Mouse (Mus musculus) heart, embryonic 14.5 days (tissue): Measurements from ENCODE around the gene Dnajc15. TPM values are rescaled to one million over a fixed set of nuclear protein-coding genes. Genes with fewer than 3 reads are reported as not detected.

Source experiments
- ATAC-seq: fragments of 200-750 bp; cut with Nextera tagmentation; 2 replicates; pipeline ENCODE4 v1.8.0; 2017; ENCODE audit warnings: low read depth, moderate TSS enrichment; ENCODE audit not compliant: insufficient number of reproducible peaks, insufficient read depth, low FRiP score
- H3K27ac ChIP-seq, 2 experiments: fragments of 200-500 bp in 1 of 2; fragments of 300-500 bp in 1 of 2; sonication (generic) in 1 of 2; replicated peaks in 1 of 2; 2 replicates each; pipeline ENCODE4 v1.5.1; 2012 to 2014; ENCODE audit warnings: low read depth in 2 of 2, low read length in 2 of 2, control low read depth in 1 of 2, mild to moderate bottlenecking in 1 of 2, mixed read lengths in 1 of 2; ENCODE audit not compliant: control insufficient read depth in 1 of 2, insufficient read depth in 1 of 2
- H3K27me3 ChIP-seq: fragments of 300-500 bp; sonication (generic); 2 replicates; pipeline ENCODE4 v1.6.1; 2014; ENCODE audit warnings: mild to moderate bottlenecking, low read length, control low read depth; ENCODE audit not compliant: control insufficient read depth, insufficient read depth
- H3K36me3 ChIP-seq: fragments of 300-500 bp; sonication (generic); 2 replicates; pipeline ENCODE4 v1.6.1; 2014; ENCODE audit warnings: mild to moderate bottlenecking, control low read depth, low read length, mixed read lengths; ENCODE audit not compliant: control insufficient read depth, insufficient read depth
- H3K4me1 ChIP-seq, 2 experiments: fragments of 200-500 bp in 1 of 2; fragments of 300-500 bp in 1 of 2; sonication (generic) in 1 of 2; 2 replicates each; pipeline ENCODE4 v1.6.1; 2012 to 2014; ENCODE audit warnings: low read length in 2 of 2, control low read depth in 1 of 2, mixed read lengths in 1 of 2; ENCODE audit not compliant: control insufficient read depth in 2 of 2, insufficient read depth in 2 of 2
- H3K4me2 ChIP-seq: fragments of 300-500 bp; sonication (generic); 2 replicates; pipeline ENCODE4 v1.6.1; 2014; ENCODE audit warnings: mild to moderate bottlenecking, low read length
- H3K4me3 ChIP-seq, 2 experiments: fragments of 200-500 bp in 1 of 2; fragments of 300-500 bp in 1 of 2; sonication (generic) in 1 of 2; 2 replicates each; pipeline ENCODE4 v1.5.1; 2012 to 2014; ENCODE audit warnings: low read length in 2 of 2, mild to moderate bottlenecking in 2 of 2, control low read depth in 1 of 2, low read depth in 1 of 2, moderate library complexity in 1 of 2; ENCODE audit not compliant: control insufficient read depth in 1 of 2, insufficient read depth in 1 of 2
- H3K9ac ChIP-seq: fragments of 300-500 bp; sonication (generic); 2 replicates; pipeline ENCODE4 v1.6.1; 2014; ENCODE audit warnings: mild to moderate bottlenecking, low read length
- H3K9me3 ChIP-seq: fragments of 300-500 bp; sonication (generic); 2 replicates; pipeline ENCODE4 v1.6.1; 2016; ENCODE audit warnings: low read length, control low read depth; ENCODE audit not compliant: control insufficient read depth
- whole genome bisulfite sequencing: fragments of 180-500 bp; shearing (Covaris S2); extraction: QIAGEN DNeasy Blood & Tissue Kit; methylation state at CpG from one replicate; pipeline ENCODE4 v1.1.7; 2014; 5-methylcytosine and 5-hydroxymethylcytosine counted together
- polyA plus RNA-seq: library from polyadenylated mRNA; unstranded; fragments of >200 nt; fragmentation: Nextera tagmentation; extraction: Ambion mirVana; gene quantifications from 2 replicates; pipeline ENCODE4 v1.2.1, GENCODE M21; 2014

The Dnajc15 gene
- polyA plus RNA-seq, 1 experiment from 2014 or later: 179 TPM

DNA sequence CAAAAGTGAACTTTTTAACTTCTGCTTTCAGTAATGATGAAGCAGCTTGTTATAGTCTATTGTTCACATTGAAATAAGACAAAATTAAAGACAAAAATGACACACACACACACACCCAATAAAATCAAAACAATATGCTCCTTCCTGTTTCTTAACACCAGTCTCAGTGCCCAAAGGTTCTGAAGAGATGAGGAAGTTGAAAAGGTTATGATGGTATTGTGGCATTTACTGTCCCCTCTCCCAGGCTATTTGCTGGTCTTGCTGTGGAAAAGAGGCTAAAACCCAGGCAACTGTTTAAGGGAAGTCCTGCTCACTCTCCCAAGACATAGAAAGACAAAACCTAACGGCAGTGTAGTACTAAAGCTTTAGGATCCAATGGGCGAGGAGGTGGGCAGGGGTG is 38.1 kb downstream of the Dnajc15 start:
- Histone ChIP-seq H3K9ac (no peak overlapping the region), H3K9me3 (no peaks in the 10 kb centered on the region), H3K27me3 (no peaks in the 10 kb centered on the region), H3K36me3 (0 out of 2 replicates have a peak, but pooled peaks cover 4% of the 10 kb centered on the region), H3K4me3 (no peak overlapping the region), H3K4me2 (no peak overlapping the region), H3K4me1 (no peaks in the 10 kb centered on the region; a peak in 1 of 4 replicates), H3K27ac (no peak overlapping the region)
- 88% methylated on average over 2 of the region's 2 CpGs for WGBS
- no peak for ATAC-seq

DNA sequence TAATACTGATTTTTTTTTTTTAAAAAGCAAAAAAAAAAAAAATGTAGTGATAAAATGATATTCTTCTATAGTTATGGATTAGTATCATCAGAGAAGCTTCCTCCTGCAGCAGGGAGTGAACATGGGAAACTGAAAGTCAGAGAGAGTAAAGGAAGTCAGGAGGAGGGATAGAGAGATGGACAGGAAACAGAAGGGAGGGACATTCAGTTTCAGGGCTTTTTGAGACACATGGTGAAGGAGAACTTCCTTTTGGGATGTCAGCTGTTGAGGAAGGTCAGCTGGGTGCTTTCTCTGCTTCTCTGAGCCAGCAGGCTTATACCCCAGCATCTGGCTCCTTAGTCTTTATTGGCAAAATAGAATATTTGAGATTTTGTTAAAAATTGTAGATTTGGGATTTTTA is 42.6 kb downstream of the Dnajc15 start:
- H3K4me1 ChIP-seq: no peaks in the 10 kb centered on the region
- ATAC-seq: no peak
- no peaks in the 10 kb centered on the region for H3K36me3 ChIP-seq
- H3K9ac ChIP-seq: no peak overlapping the region
- no peak overlapping the region for H3K4me2 ChIP-seq
- no peaks in the 10 kb centered on the region for H3K27me3 ChIP-seq
- H3K27ac ChIP-seq: no peak overlapping the region
- no peaks in the 10 kb centered on the region for H3K9me3 ChIP-seq
- no peak overlapping the region for H3K4me3 ChIP-seq

DNA sequence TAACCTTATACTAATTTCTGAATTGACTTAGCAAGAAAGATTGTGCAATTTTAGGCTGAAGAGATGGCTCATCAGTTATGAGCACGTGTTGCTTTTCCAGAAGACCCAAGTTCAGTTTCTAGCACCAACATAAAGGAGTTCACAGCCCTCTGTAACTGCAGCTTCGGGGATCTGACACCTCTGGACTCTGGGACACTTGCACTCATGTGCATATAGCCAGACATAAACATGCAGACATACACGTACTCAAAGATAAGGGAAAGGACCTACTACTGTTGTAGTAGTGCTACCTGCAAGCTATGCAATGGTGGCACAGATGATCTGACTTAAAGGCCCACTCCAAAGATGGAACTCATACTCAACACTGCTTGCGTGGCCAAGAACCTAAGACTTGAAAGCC is 43.0 kb downstream of the Dnajc15 start:
- Histone ChIP-seq H3K27me3 (no peaks in the 10 kb centered on the region), H3K9me3 (no peaks in the 10 kb centered on the region), H3K27ac (no peak overlapping the region), H3K4me1 (no peaks in the 10 kb centered on the region), H3K36me3 (no peaks in the 10 kb centered on the region), H3K4me3 (no peak overlapping the region), H3K9ac (no peak overlapping the region), H3K4me2 (no peak overlapping the region)
- 83% methylated on average over 4 of the region's 4 CpGs for WGBS
- no peak for ATAC-seq

DNA sequence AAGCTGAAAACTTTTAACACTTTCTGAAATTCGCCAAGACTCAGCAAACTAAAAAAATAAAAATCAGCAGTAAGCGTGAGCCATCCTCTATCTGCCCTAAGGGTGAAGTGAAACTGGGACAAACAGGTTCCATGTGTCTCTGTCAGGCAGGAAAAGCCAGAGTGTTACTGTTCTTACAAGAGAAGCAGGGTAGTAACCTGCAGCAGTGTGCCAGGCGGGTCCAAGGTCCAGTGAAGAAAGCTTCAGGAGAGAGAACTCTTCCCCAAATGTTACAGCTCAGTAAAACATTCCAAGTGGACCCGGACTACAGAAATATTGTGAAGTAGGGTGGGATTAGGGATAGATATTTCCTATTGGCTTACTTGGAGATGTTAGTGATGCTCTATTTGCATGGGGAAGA is 45.3 kb downstream of the Dnajc15 start:
- ATAC-seq: no peak
- no peaks in the 10 kb centered on the region for H3K27me3 ChIP-seq
- H3K4me2 ChIP-seq: no peak overlapping the region
- H3K9me3 ChIP-seq: no peaks in the 10 kb centered on the region
- 0 out of 2 replicates have a peak, but pooled peaks cover 4% of the 10 kb centered on the region for H3K36me3 ChIP-seq
- 85% methylated on average over 4 of the region's 4 CpGs for WGBS
- no peak overlapping the region for H3K4me3 ChIP-seq
- H3K27ac ChIP-seq: no peak overlapping the region
- no peak overlapping the region for H3K9ac ChIP-seq
- H3K4me1 ChIP-seq: peaks cover 3 to 7% of the 10 kb centered on the region in 2 experiments; a peak in 3 of 4 replicates

DNA sequence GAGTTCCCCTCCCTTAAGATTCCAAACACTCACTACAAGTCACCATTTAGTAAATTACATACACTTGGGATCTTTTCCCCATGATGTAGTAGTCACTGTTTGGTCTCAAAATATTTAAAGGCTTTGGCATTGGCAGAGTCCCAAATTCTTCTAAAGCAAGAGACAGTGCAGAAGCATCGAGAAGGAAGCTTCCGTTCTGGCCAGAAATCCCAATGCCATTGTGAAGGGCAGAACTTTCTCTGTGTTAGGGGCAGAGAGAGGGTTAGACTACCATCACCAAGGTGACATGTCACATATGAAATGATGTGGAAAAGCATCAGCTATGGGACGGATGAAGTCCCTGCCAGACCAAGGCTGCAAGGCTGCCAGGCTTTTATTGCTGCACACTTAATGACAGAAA is 49.0 kb downstream of the Dnajc15 start:
- peaks cover 3 to 7% of the 10 kb centered on the region in 2 experiments; a peak in 3 of 4 replicates for H3K4me1 ChIP-seq
- no peak for ATAC-seq
- H3K9me3 ChIP-seq: no peaks in the 10 kb centered on the region
- no peak overlapping the region for H3K4me3 ChIP-seq
- WGBS: 53% methylated on average over 3 of the region's 3 CpGs
- no peak overlapping the region for H3K27ac ChIP-seq
- no peaks in the 10 kb centered on the region for H3K27me3 ChIP-seq
- peaks cover 14% of the 10 kb centered on the region; the same call in 1 of the 2 replicates for H3K36me3 ChIP-seq
- H3K9ac ChIP-seq: no peak overlapping the region
- no peak overlapping the region for H3K4me2 ChIP-seq

DNA sequence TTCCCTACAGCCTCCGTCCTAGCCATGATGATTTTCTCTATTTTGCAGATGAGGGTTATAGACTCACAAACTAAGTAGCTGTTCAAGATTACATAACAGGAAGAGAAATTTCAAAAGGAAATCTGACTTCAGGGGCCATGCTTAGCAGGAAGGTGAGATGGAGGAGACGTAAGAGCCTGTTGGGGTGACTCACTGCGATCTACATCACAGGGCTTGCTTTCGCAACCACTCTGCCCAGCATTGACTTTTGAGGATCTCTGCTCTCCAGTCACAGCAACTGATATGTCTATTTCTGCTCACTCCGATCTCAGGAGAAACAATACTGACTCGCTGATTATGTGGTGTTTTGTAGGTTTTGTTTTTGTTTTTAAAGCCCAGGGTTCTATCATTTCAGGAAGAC is 49.8 kb downstream of the Dnajc15 start:
- peaks cover 14% of the 10 kb centered on the region; the same call in 1 of the 2 replicates for H3K36me3 ChIP-seq
- WGBS: 81% methylated on average over 6 of the region's 6 CpGs

DNA sequence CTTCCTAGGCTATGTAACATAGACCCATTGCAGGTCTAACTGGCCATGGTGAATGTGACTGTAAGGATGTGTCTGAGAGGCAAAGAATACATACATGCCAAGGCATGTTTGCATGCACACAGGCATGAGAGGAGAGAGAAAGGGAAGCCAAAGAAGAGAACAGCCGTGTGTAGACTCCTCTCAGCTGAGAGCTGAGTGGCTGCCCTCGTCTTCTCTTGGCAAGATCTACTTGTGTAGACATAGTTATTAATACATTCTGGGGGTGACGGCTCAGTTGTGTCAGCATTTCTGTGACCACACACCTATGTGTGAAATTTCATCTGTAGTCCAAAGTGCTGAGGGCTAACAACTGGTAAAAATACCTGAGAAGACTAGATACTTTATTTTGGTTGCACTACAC is 55.1 kb downstream of the Dnajc15 start:
- no peaks in the 10 kb centered on the region for H3K27me3 ChIP-seq
- no peak for ATAC-seq
- H3K4me2 ChIP-seq: no peak overlapping the region
- no peaks in the 10 kb centered on the region for H3K9me3 ChIP-seq
- peaks cover 10% of the 10 kb centered on the region; the same call in 1 of the 2 replicates for H3K36me3 ChIP-seq
- H3K9ac ChIP-seq: no peak overlapping the region
- no peaks in the 10 kb centered on the region; a peak in 1 of 4 replicates for H3K4me1 ChIP-seq
- no peak overlapping the region for H3K27ac ChIP-seq
- 80% methylated on average over 3 of the region's 3 CpGs for WGBS
- H3K4me3 ChIP-seq: no peak overlapping the region

More for the DNA sequence above, 49.8 kb downstream of the Dnajc15 start:
- Histone ChIP-seq H3K4me2 (no peak overlapping the region), H3K9me3 (no peaks in the 10 kb centered on the region), H3K9ac (no peak overlapping the region), H3K4me1 (peaks cover 3 to 7% of the 10 kb centered on the region in 2 experiments; a peak in 3 of 4 replicates), H3K4me3 (no peak overlapping the region), H3K27ac (no peak overlapping the region), H3K27me3 (no peaks in the 10 kb centered on the region)
- no peak for ATAC-seq

DNA sequence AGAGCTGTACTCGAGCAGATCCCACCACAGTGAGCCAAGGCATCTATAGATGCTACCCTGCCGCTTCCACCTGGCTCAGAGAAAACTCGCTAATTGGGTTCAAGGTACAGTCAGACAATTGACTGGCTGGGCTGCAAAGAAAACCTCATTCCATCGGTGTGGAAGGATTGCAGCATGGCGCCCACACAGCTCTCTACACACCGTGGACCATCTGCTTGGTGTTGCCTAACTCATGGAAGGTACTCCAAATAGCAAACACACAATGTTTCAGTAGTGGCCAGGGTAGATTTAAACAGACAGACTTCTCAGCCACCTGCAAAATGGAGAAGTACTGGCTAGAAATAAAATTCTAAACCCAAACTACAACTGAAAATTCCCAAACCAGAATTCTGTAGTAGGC is 57.4 kb downstream of the Dnajc15 start:
- Histone ChIP-seq H3K4me2 (no peak overlapping the region), H3K4me1 (no peaks in the 10 kb centered on the region; a peak in 1 of 4 replicates), H3K36me3 (peaks cover 5% of the 10 kb centered on the region; the same call in 1 of the 2 replicates), H3K27me3 (no peaks in the 10 kb centered on the region), H3K9ac (no peak overlapping the region), H3K4me3 (no peak overlapping the region), H3K9me3 (no peaks in the 10 kb centered on the region), H3K27ac (no peak overlapping the region)
- no peak for ATAC-seq
- 92% methylated on average over 6 of the region's 6 CpGs for WGBS
